Mouse (Mus musculus) cerebellum, adult 2 months (tissue): ENCODE data around the gene Dapk2. TPM values are rescaled to one million over a fixed set of nuclear protein-coding genes. Genes with fewer than 3 reads are reported as not detected.
A peak's percentile ranks its signal among the peaks of the same experiment; 100 is the strongest.

Source experiments
- DNase-seq, 2 experiments: peaks; one replicate each; pipeline ENCODE4 v3.0.0; 2021
- H3K27ac ChIP-seq: fragments of 200-500 bp; 2 replicates; pipeline ENCODE4 v1.5.1; 2012; ENCODE audit warnings: low read length, control low read depth, inconsistent platforms; ENCODE audit not compliant: insufficient read depth
- H3K27me3 ChIP-seq: fragments of 200-500 bp; 2 replicates; pipeline ENCODE4 v1.6.1; 2012; ENCODE audit warnings: inconsistent platforms, mild to moderate bottlenecking, low read length, moderate library complexity; ENCODE audit not compliant: control insufficient read depth, insufficient read depth
- H3K4me1 ChIP-seq: fragments of 200-500 bp; 2 replicates; pipeline ENCODE4 v1.6.1; 2011; ENCODE audit warnings: low read length; ENCODE audit not compliant: control insufficient read depth, insufficient read depth
- H3K4me3 ChIP-seq: fragments of 200-500 bp; replicated peaks from 2 replicates; pipeline ENCODE3; 2011; ENCODE audit warnings: mild to moderate bottlenecking, low read depth, low read length, control low read depth; ENCODE audit not compliant: insufficient read depth
- CTCF ChIP-seq: fragments of 200-500 bp; IDR thresholded peaks from 2 replicates; pipeline ENCODE4 v1.5.1; 2011; ENCODE audit warnings: low read depth, mild to moderate bottlenecking, control low read depth, low read length, moderate library complexity, borderline replicate concordance; ENCODE audit not compliant: insufficient read depth
- POLR2A ChIP-seq: fragments of 200-500 bp; IDR thresholded peaks from 2 replicates; pipeline ENCODE4 v1.6.1; 2011; ENCODE audit warnings: low read length, control low read depth, borderline replicate concordance; ENCODE audit not compliant: insufficient read depth
- WGBS: fragments of 180-500 bp; shearing (Covaris S2); methylation state at CpG from one replicate; pipeline ENCODE4 v1.1.7; 2018; 5-methylcytosine and 5-hydroxymethylcytosine counted together
- polyA plus RNA-seq: library from polyadenylated mRNA; depleted of rRNA; stranded (reverse); fragments of >200 nt; gene quantifications from 2 replicates; pipeline ENCODE4 v1.2.3, GENCODE M21; 2012

Gene Dapk2
- polyA plus RNA-seq, 1 experiment: 3.6 TPM

DNA sequence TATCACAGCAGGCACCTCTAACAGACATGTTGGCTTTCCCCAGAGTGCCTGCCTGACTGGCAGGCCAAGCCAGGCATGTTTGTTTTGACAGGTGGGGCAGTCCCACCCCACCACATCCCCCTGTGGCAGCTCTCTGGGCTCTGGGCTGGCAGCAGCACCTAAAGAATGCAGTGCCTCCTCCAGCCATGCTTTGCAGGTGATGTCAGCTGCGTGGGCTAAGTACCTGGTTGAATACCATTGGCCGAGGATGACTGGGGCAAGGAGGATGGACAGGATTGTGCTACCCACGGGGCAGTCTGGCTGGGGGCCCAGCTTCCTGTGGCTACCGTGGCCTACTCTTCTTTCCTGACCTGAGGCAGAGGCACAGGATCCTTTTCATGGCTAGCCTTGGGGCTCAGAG lies 82.5 kb downstream of the Dapk2 start:
- TF ChIP-seq CTCF (no peak), POLR2A (no peak)
- 9% methylated on average over 4 of the region's 4 CpGs for WGBS
- Histone ChIP-seq H3K4me3 (no peak overlapping the region), H3K27me3 (no peaks in the 10 kb centered on the region), H3K4me1 (peaks cover 7% of the 10 kb centered on the region), H3K27ac (no peak overlapping the region)
- DNase-seq: peak; percentile 65 to 72

GRCm38 (mm10) chr9:66240991-66241390 lies 83.0 kb downstream of the Dapk2 start:
- TF ChIP-seq CTCF (peak; percentile 55; the same call in 1 of the 2 replicates), POLR2A (no peak)
- Histone ChIP-seq H3K4me3 (no peak overlapping the region), H3K27ac (no peak overlapping the region), H3K27me3 (no peaks in the 10 kb centered on the region), H3K4me1 (peaks cover 7% of the 10 kb centered on the region)
- DNase-seq: peak; percentile 29 to 32
- WGBS: 39% methylated on average over 3 of the region's 3 CpGs

DNA sequence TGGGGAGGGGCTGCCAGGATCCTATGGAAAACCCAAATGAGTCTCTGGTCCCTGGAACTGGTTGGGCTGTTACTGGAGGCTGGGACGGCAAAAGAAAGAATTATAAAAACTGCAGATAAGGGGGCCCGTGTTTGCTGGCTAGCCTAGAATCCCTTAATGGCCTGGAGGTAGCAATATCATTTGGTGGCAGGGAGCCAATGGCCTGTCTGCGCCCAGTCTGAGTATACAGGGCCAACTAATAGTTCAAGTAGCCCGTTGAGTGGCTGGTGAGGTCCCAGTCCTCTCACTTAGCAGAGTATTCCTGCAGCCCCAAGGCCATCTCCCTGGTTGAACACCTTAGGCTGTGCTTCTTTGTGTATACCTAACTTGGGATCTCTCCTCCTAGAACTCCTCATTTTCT lies 83.7 kb downstream of the Dapk2 start:
- 62% methylated on average over 4 of the region's 4 CpGs for WGBS
- TF ChIP-seq POLR2A: no peak
- no peak for TF ChIP-seq CTCF

GRCm38 (mm10) chr9:66243240-66243639 lies 85.2 kb downstream of the Dapk2 start:
- H3K4me3 ChIP-seq: no peak overlapping the region
- DNase-seq: no peak
- TF ChIP-seq POLR2A: no peak
- no peak for TF ChIP-seq CTCF
- H3K27ac ChIP-seq: no peak overlapping the region
- H3K4me1 ChIP-seq: peaks cover 7% of the 10 kb centered on the region
- no peaks in the 10 kb centered on the region; the same call in 1 of the 2 replicates for H3K27me3 ChIP-seq
- 86% methylated on average over 4 of the region's 4 CpGs for WGBS

More for the DNA sequence above, 83.7 kb downstream of the Dapk2 start:
- no peak overlapping the region for H3K27ac ChIP-seq
- H3K4me3 ChIP-seq: no peak overlapping the region
- H3K4me1 ChIP-seq: peaks cover 7% of the 10 kb centered on the region
- no peak for DNase-seq
- no peaks in the 10 kb centered on the region; the same call in 1 of the 2 replicates for H3K27me3 ChIP-seq

GRCm38 (mm10) chr9:66244079-66244478 lies 86.1 kb downstream of the Dapk2 start:
- TF ChIP-seq CTCF (no peak), POLR2A (no peak)
- Histone ChIP-seq H3K4me1 (peaks cover 7% of the 10 kb centered on the region), H3K27ac (no peak overlapping the region), H3K27me3 (no peaks in the 10 kb centered on the region; the same call in 1 of the 2 replicates), H3K4me3 (no peak overlapping the region)
- DNase-seq: no peak
- 96% methylated on average over 5 of the region's 5 CpGs for WGBS

- no peak overlapping the region for H3K27ac ChIP-seq
- no peak for TF ChIP-seq CTCF
- no peak for TF ChIP-seq POLR2A
- no peak for DNase-seq
- 60% methylated on average over 4 of the region's 4 CpGs for WGBS
- peaks cover 1% of the 10 kb centered on the region for H3K4me1 ChIP-seq
- H3K27me3 ChIP-seq: no peaks in the 10 kb centered on the region; the same call in 1 of the 2 replicates
- no peak overlapping the region for H3K4me3 ChIP-seq
Observed at GRCm38 (mm10) chr9:66245707-66246106, 87.7 kb downstream of the Dapk2 start.

- Histone ChIP-seq H3K27ac (no peak overlapping the region), H3K27me3 (no peaks in the 10 kb centered on the region; the same call in 1 of the 2 replicates), H3K4me1 (no peaks in the 10 kb centered on the region), H3K4me3 (no peak overlapping the region)
- TF ChIP-seq CTCF (no peak), POLR2A (no peak)
- 47% methylated on average over 6 of the region's 6 CpGs for WGBS
- no peak for DNase-seq
Observed at GRCm38 (mm10) chr9:66249281-66249680, 91.3 kb downstream of the Dapk2 start.

DNA sequence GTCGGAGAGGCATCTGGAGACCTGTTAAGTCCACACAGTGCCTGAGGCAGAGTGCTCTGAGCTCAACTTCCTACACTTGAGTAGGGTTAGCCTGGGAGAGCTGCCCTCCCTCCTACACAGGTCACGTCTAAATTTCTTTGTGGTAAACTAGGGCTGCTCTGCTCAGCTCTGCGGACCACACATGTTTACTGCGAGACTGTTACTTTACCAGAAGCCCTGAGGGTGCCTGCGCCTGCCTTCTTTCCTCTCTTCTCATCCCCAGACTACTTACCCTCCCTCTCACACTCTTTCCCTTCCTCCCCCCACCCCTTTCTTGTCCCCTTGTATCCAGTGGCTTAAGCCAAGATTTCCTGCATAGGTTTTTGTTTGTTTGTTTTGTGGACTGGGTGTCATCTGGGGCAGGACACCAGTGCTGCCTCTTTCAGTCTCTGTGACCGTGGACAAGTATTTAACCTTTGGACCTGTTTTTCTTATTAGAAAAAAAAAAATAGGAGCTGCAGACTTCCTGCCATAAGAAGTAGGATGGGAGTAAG lies 93.2 kb downstream of the Dapk2 start:
- Histone ChIP-seq H3K27me3 (no peaks in the 10 kb centered on the region; the same call in 1 of the 2 replicates), H3K4me3 (no peak overlapping the region), H3K4me1 (no peaks in the 10 kb centered on the region), H3K27ac (no peak overlapping the region)
- no peak for TF ChIP-seq CTCF
- TF ChIP-seq POLR2A: no peak
- DNase-seq: no peak
- WGBS: 87% methylated on average over 6 of the region's 6 CpGs
